Mouse (Mus musculus) naive thymus-derived CD4-positive, alpha-beta T cell, adult 2 months (primary cell): ENCODE results near the gene Mtrf1.
A peak's percentile ranks its signal among the peaks of the same experiment; 100 is the strongest.
"Not testable (repeated sequence)": the region's sequence is repeated elsewhere in the genome, so short reads cannot be mapped to it uniquely, and the experiment has no call there.

Experiments used
- DNase-seq: peaks from one replicate; pipeline ENCODE4 v3.0.0-alpha.2; 2011; ENCODE audit warnings: low read depth

Mtrf1 gene

DNA sequence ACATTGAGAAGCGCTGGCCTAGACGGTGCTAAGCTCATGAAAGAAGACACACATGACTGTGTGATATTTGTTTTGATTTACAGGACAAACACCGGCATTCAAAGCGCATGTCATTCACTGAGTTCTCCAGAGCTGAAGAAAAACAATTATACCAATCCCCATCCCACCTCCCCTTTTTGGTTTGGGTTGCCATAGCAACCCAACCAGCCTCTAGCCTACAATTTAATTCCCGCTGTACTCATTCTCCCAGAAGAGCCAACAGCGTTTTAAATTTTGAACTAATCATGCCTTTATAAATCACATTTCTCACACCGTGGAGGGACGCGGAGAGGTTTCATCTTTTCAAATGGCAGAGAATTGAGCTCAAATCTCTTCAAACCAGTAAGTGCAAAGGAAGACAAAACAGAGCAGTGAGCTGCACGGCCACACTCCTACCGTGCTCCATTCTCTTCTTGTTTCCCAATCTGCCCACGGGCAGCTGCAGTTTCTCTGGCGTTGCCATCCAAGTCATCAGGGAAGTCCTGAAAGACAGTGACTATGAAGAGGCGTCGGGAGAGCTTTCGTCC is 47.6 kb downstream of the Mtrf1 start:
- DNase-seq: no peak

DNA sequence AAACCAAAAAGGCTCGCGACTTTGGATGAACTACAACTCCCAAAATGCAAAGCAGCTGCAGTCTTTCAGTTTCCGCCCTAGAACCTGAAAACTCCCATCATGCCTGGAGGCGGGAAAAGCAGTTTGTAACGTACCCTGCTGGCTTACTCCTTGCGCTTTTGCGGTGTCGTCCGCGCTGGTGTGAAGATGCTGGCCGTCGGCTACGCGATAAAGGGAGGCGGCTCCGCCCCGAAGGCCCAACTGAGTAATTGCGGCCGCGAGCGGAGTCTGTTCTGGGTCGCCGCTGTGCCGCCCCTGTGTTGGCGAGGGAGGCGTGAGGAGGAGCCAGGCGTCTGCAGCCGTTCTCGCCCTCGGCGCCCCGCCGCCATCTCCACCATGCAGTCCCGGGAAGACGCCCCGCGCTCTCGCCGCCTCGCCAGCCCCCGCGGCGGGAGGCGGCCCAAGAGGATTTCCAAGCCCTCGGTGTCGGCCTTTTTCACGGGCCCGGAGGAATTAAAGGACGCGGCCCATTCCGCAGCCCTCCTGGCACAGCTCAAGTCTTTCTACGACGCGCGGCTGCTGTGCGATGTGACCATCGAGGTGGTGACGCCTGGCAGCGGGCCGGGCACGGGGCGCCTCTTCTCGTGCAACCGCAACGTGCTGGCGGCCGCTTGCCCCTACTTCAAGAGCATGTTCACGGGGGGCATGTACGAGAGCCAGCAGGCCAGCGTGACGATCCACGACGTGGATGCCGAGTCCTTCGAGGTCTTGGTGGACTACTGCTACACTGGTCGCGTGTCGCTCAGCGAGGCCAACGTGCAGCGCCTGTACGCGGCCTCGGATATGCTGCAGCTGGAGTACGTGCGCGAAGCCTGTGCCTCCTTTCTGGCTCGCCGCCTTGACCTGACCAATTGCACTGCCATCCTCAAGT is 54.4 kb downstream of the Mtrf1 start, which contains the start of gene Kbtbd6:
TSS of gene Kbtbd6 (plus strand) at position 155 of the 910 bp plus-strand sequence.
- peak; percentile 89 for DNase-seq

DNA sequence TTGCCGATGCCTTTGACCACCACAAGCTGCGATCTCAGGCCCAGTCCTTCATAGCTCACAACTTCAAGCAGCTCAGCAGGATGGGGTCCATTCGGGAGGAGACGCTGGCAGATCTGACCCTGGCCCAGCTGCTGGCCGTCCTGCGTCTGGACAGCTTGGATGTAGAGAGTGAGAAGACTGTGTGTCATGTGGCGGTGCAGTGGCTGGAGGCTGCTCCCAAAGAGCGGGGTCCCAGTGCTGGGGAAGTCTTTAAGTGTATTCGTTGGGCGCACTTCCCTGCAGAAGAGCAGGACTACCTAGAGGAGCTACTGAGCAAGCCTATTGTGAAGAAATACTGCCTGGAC is 55.0 kb downstream of the Mtrf1 start:
- not testable (repeated sequence) for DNase-seq

DNA sequence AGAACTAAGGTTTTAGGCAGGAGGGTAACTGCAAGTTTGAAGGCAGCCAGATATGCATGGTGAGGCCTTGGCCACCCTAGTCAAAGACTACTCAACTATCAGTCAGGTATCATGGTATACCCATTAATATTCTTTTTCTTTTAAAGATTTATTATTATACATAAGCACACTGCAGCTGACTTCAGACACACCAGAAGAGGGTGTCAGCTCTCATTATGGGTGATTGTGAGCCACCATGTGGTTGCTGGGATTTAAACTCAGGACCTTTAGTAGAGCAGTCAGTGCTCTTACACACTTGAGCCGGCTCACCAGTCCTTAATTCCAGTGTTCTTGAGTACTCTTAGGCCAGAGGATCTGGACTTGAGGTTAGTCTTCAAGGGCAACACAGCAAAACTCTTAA is 62.8 kb downstream of the Mtrf1 start:
- no peak for DNase-seq

DNA sequence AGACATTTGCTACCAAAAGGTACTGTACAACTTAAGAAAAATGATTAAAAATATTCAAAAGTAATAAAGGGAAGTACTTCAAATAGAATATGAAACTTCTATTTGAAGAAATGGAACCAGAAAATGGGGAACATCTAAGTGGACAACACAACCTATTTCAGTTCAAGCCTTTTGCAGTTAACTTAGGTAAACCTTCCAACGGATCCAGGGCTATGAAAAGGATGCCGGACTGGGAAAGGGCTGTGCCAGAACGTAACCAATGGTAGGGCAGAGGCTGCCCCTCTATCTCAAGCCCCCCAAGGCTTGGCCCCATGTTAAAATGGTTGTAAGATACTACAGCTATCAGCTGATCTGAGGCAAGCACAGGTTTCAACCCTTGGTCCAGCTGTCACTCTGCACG is 63.4 kb downstream of the Mtrf1 start:
- no peak for DNase-seq

DNA sequence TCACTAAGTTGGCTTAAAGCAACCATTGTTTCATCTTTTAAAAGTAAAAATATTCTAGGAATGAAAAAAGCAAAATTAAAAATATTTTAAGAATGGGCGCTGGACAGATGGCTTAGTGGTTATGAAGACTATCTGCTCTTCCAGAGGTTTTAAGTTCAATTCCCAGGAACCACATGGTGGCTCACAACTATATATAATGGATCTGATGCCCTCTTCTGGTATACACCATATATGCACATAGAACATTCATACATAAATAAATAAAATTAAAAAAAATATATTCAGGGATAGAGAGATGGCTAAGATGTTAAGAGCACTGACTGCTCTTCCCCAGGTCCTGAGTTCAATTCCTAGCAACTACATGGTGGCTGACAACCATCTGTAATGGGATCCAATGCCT is 68.1 kb downstream of the Mtrf1 start:
- DNase-seq: no peak

DNA sequence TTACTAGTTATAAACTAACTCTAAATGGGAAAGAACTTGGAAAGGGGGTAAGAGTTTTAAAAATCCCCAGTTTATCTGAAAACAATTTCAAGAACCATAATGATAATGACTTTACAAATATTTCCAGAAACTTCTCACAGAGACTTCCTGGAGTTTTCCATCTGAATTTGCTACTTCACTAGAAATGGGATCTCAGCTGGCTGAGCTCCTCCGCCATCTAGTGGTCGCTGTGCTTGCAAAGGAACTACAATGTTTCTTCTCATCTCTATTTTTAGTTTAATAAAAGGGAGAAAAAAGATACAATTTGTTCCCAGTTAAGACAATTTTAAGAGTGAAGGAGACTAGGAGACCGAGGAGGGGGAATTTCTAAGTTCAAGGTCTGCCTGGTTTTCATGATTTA is 70.0 kb downstream of the Mtrf1 start:
- peak; percentile 53 for DNase-seq
